ENCODE assay signal across 8 mouse cellular contexts in genomic region chr9:111272996-111273785, GRCm38 (mm10). TPM values are rescaled to one million over a fixed set of nuclear protein-coding genes. Genes with fewer than 3 reads are reported as not detected.
DNase-seq lines count a peak whose midpoint lies in the region; ATAC-seq and TF ChIP-seq lines count a peak whose summit lies in the region.

No protein-coding gene starts in this region.

- H3K36me3 ChIP-seq in kidney, adult 2 months (ENCODE audit: control insufficient read depth, insufficient read depth, low read length) = no peaks in the 10 kb centered on the region; the same call in 1 of the 2 replicates
- no peaks in the 10 kb centered on the region for H3K36me3 ChIP-seq in intestine, embryonic 15.5 days
- peaks cover 17% of the 10 kb centered on the region for H3K36me3 ChIP-seq in neural tube, embryonic 15.5 days

- peak overlapping the region; percentile 84 for H3K4me3 ChIP-seq in kidney, adult 2 months (ENCODE audit: insufficient read depth, low read depth, low read length)
- H3K4me3 ChIP-seq in bone marrow macrophage, adult 2 months (ENCODE audit: insufficient read depth, low read length) = peak overlapping the region; percentile 80
- peak overlapping the region; percentile 74 for H3K4me3 ChIP-seq in intestine, embryonic 15.5 days (replicated peaks)
- peak overlapping the region; percentile 79 for H3K4me3 ChIP-seq in neural tube, embryonic 15.5 days (replicated peaks)

- no peak overlapping the region for H3K27ac ChIP-seq in kidney, adult 2 months (ENCODE audit: insufficient read depth, low read depth, low read length)
- no peak overlapping the region for H3K27ac ChIP-seq in bone marrow macrophage, adult 2 months (ENCODE audit: insufficient read depth, low read depth, low read length)
- H3K27ac ChIP-seq in intestine, embryonic 15.5 days = no peak overlapping the region
- H3K27ac ChIP-seq in neural tube, embryonic 15.5 days (replicated peaks) = no peak overlapping the region

- no peak for TF ChIP-seq POLR2A in kidney, adult 2 months (IDR thresholded peaks at IDR 0.05; ENCODE audit: low read depth, low read length)
- TF ChIP-seq POLR2A in bone marrow macrophage, adult 2 months (IDR thresholded peaks at IDR 0.05; ENCODE audit: borderline replicate concordance, low read depth, low read length) = no peak

- TF ChIP-seq CTCF in kidney, adult 2 months (conservative IDR thresholded peaks at IDR 0.05; ENCODE audit: insufficient read depth, insufficient read length, low read depth, low read length) = no peak
- TF ChIP-seq CTCF in bone marrow macrophage, adult 2 months (IDR thresholded peaks at IDR 0.05; ENCODE audit: low read depth, low read length) = no peak

- H3K4me1 ChIP-seq in kidney, adult 2 months (ENCODE audit: control insufficient read depth, insufficient read depth, low read length) = peaks cover 12% of the 10 kb centered on the region
- H3K4me1 ChIP-seq in bone marrow macrophage, adult 2 months (ENCODE audit: control insufficient read depth, insufficient read depth, low read length) = peaks cover 12% of the 10 kb centered on the region
- H3K4me1 ChIP-seq in intestine, embryonic 15.5 days (replicated peaks) = peaks cover 13% of the 10 kb centered on the region
- H3K4me1 ChIP-seq in neural tube, embryonic 15.5 days = peaks cover 56% of the 10 kb centered on the region

- peak overlapping the region; percentile 15; the same call in 1 of the 2 replicates for H3K9ac ChIP-seq in intestine, embryonic 15.5 days
- peak overlapping the region; percentile 86; the same call in 1 of the 2 replicates for H3K9ac ChIP-seq in neural tube, embryonic 15.5 days (replicated peaks)

- DNase-seq in kidney, adult 2 months = no peak
- DNase-seq in kidney, postnatal 10 days = no peak
- DNase-seq in spleen, postnatal 4 days (ENCODE audit: low spot score in 2 of 2) = no peak
- DNase-seq in adrenal gland, postnatal 14 days = no peak

- peak overlapping the region; percentile 60 for H3K4me2 ChIP-seq in intestine, embryonic 15.5 days (replicated peaks)
- peak overlapping the region; percentile 86 for H3K4me2 ChIP-seq in neural tube, embryonic 15.5 days

- ATAC-seq in intestine, embryonic 15.5 days = no peak
- no peak for ATAC-seq in neural tube, embryonic 15.5 days (ENCODE audit: low FRiP score)
- no peak for ATAC-seq in monocyte, adult 5-6 weeks (replicated peaks; ENCODE audit: insufficient number of reproducible peaks, low FRiP score, low TSS enrichment, poor library complexity, severe bottlenecking)

- H3K27me3 ChIP-seq in kidney, adult 2 months (replicated peaks; ENCODE audit: control insufficient read depth, insufficient read depth, low read length) = no peaks in the 10 kb centered on the region
- no peaks in the 10 kb centered on the region for H3K27me3 ChIP-seq in intestine, embryonic 15.5 days (replicated peaks)
- H3K27me3 ChIP-seq in neural tube, embryonic 15.5 days (replicated peaks) = no peaks in the 10 kb centered on the region

- H3K9me3 ChIP-seq in intestine, embryonic 15.5 days = no peaks in the 10 kb centered on the region
- H3K9me3 ChIP-seq in neural tube, embryonic 15.5 days (replicated peaks) = no peaks in the 10 kb centered on the region

- WGBS in kidney, adult 2 months = 38% methylated on average over 15 of the region's 15 CpGs
- WGBS in intestine, embryonic 15.5 days = 60% methylated on average over 15 of the region's 15 CpGs
- WGBS in neural tube, embryonic 15.5 days = 76% methylated on average over 15 of the region's 15 CpGs

RNA-seq across cellular contexts. Expression of gene Epm2aip1, which starts 1.5 kb away (rescaled TPM):
- polyA plus RNA-seq in kidney, adult 2 months (2012; rRNA removed) = 8.0 and 8.3 TPM in 2 replicates
- 10.3 and 12.0 TPM in 2 replicates for polyA plus RNA-seq in bone marrow macrophage, adult 2 months (2012; ENCODE audit: insufficient read depth, insufficient read length, missing spikeins)
- 20.5 and 23.5 TPM in 2 replicates for polyA plus RNA-seq in intestine, embryonic 15.5 days (2015; fragmentation: Nextera tagmentation; extraction: Ambion mirVana)
- polyA plus RNA-seq in neural tube, embryonic 15.5 days (2015; fragmentation: Nextera tagmentation; extraction: Ambion mirVana) = 46.5 and 50.7 TPM in 2 replicates
- total RNA-seq in monocyte, adult 5-6 weeks (2017) = 12.3 to 26.9 TPM (median 13.0 TPM) in 3 replicates
- total RNA-seq in adrenal gland, postnatal 14 days (2021) = 36.3 and 39.8 TPM in 2 replicates

RNA-seq across cellular contexts. Expression of gene Mlh1, which starts 1.6 kb away (rescaled TPM):
- polyA plus RNA-seq in kidney, adult 2 months (2012; rRNA removed) = 12.1 and 14.1 TPM in 2 replicates
- 14.8 and 20.1 TPM in 2 replicates for polyA plus RNA-seq in bone marrow macrophage, adult 2 months (2012; ENCODE audit: insufficient read depth, insufficient read length, missing spikeins)
- 43.4 and 44.9 TPM in 2 replicates for polyA plus RNA-seq in intestine, embryonic 15.5 days (2015; fragmentation: Nextera tagmentation; extraction: Ambion mirVana)
- 26.3 and 30.9 TPM in 2 replicates for polyA plus RNA-seq in neural tube, embryonic 15.5 days (2015; fragmentation: Nextera tagmentation; extraction: Ambion mirVana)
- 19.3 to 59.3 TPM (median 34.8 TPM) in 3 replicates for total RNA-seq in monocyte, adult 5-6 weeks (2017)
- 20.6 and 20.9 TPM in 2 replicates for total RNA-seq in adrenal gland, postnatal 14 days (2021)

RNA-seq across cellular contexts. Expression of gene Trank1, which starts 38.3 kb away (rescaled TPM):
- polyA plus RNA-seq in kidney, adult 2 months (2012; rRNA removed) = 0.13 and 0.22 TPM in 2 replicates
- 0.11 TPM in 1 of 2 replicates, not detected in the other for polyA plus RNA-seq in bone marrow macrophage, adult 2 months (2012; ENCODE audit: insufficient read depth, insufficient read length, missing spikeins)
- 0.11 TPM in 1 of 2 replicates, not detected in the other for polyA plus RNA-seq in intestine, embryonic 15.5 days (2015; fragmentation: Nextera tagmentation; extraction: Ambion mirVana)
- 10.1 and 12.4 TPM in 2 replicates for polyA plus RNA-seq in neural tube, embryonic 15.5 days (2015; fragmentation: Nextera tagmentation; extraction: Ambion mirVana)
- 0.10 to 0.19 TPM in 2 of 3 replicates, not detected in the other for total RNA-seq in monocyte, adult 5-6 weeks (2017)
- 56.4 and 61.0 TPM in 2 replicates for total RNA-seq in adrenal gland, postnatal 14 days (2021)
